Mouse (Mus musculus) myocyte (in vitro differentiated cells): ENCODE results near the gene Sdccag8.

ENCODE experiments used
- CEBPB ChIP-seq: IDR thresholded peaks from 2 replicates; pipeline ENCODE4 v1.6.1; 2011; ENCODE audit warnings: mild to moderate bottlenecking, moderate library complexity; ENCODE audit not compliant: poor library complexity, insufficient read depth, severe bottlenecking
- E2F4 ChIP-seq: IDR thresholded peaks from one replicate; pipeline ENCODE4 v1.6.1; 2011; ENCODE audit warnings: mild to moderate bottlenecking, control low read depth, moderate library complexity; ENCODE audit not compliant: insufficient read depth
- MAX ChIP-seq: IDR thresholded peaks from one replicate; pipeline ENCODE4 v1.6.1; 2011; ENCODE audit warnings: low read depth, mild to moderate bottlenecking, control low read depth
- POLR2A ChIP-seq: IDR thresholded peaks from one replicate; pipeline ENCODE4 v1.6.1; 2011; ENCODE audit warnings: low read depth, mild to moderate bottlenecking, control low read depth, moderate library complexity; ENCODE audit not compliant: insufficient read length
- POLR2AphosphoS2 ChIP-seq: IDR thresholded peaks from one replicate; pipeline ENCODE4 v1.6.1; 2011; ENCODE audit warnings: low read depth, control low read depth; ENCODE audit not compliant: insufficient read length
- USF1 ChIP-seq: IDR thresholded peaks from one replicate; pipeline ENCODE4 v1.6.1; 2011; ENCODE audit warnings: low read depth, mild to moderate bottlenecking, control low read depth, moderate library complexity

- TF ChIP-seq E2F4 (no peak), MAX (no peak), POLR2A (no peak), CEBPB (no peak), POLR2AphosphoS2 (no peak), USF1 (no peak)
Measured at GRCm38 (mm10) chr1:176981511-176981910, 167.1 kb downstream of the Sdccag8 start.
